Mouse (Mus musculus) bone marrow, adult 2 months (tissue): Measurements from ENCODE around the gene Atp1b2.

ENCODE experiments used
- CTCF ChIP-seq: fragments of 200-500 bp; IDR thresholded peaks from 2 replicates; pipeline ENCODE4 v1.5.1; 2011; ENCODE audit warnings: low read length, control low read depth; ENCODE audit not compliant: control insufficient read depth, insufficient read depth
- POLR2A ChIP-seq: fragments of 200-500 bp; IDR thresholded peaks from 2 replicates; pipeline ENCODE4 v1.6.1; 2011; ENCODE audit warnings: low read depth, mild to moderate bottlenecking, control low read depth, low read length, borderline replicate concordance; ENCODE audit not compliant: control insufficient read depth

- TF ChIP-seq CTCF (no peak), POLR2A (no peak)
Measured at GRCm38 (mm10) chr11:69653399-69653798, 47.7 kb upstream of the Atp1b2 start.
